Mouse (Mus musculus) heart, embryonic 16.5 days (tissue): ENCODE measurements around the gene Bhlha15. TPM values are rescaled to one million over a fixed set of nuclear protein-coding genes. Genes with fewer than 3 reads are reported as not detected.

ENCODE experiments used
- ATAC-seq: fragments of 200-750 bp; cut with Nextera tagmentation; replicated peaks from 2 replicates; pipeline ENCODE4 v1.8.0; 2017; ENCODE audit warnings: moderate number of reproducible peaks; ENCODE audit not compliant: insufficient read depth, low FRiP score; ENCODE audit errors: extremely low read depth
- H3K27ac ChIP-seq: fragments of 300-500 bp; sonication (generic); 2 replicates; pipeline ENCODE4 v1.5.1; 2014; ENCODE audit warnings: mild to moderate bottlenecking, low read length, control low read depth, moderate library complexity
- H3K27me3 ChIP-seq: fragments of 300-500 bp; sonication (generic); 2 replicates; pipeline ENCODE4 v1.6.1; 2014; ENCODE audit warnings: low read length, mixed read lengths; ENCODE audit not compliant: control insufficient read depth, insufficient read depth
- H3K36me3 ChIP-seq: fragments of 300-500 bp; sonication (generic); 2 replicates; pipeline ENCODE4 v1.6.1; 2014; ENCODE audit not compliant: control insufficient read depth, insufficient read depth
- H3K4me1 ChIP-seq: fragments of 300-500 bp; sonication (generic); 2 replicates; pipeline ENCODE4 v1.6.1; 2014; ENCODE audit warnings: low read length, mixed read lengths; ENCODE audit not compliant: control insufficient read depth, insufficient read depth
- H3K4me2 ChIP-seq: fragments of 300-500 bp; sonication (generic); 2 replicates; pipeline ENCODE4 v1.6.1; 2014; ENCODE audit warnings: low read depth, mild to moderate bottlenecking, control low read depth, low read length
- H3K4me3 ChIP-seq: fragments of 300-500 bp; sonication (generic); 2 replicates; pipeline ENCODE4 v1.5.1; 2014; ENCODE audit warnings: mild to moderate bottlenecking, control low read depth, low read length
- H3K9ac ChIP-seq: fragments of 300-500 bp; sonication (generic); 2 replicates; pipeline ENCODE4 v1.6.1; 2014; ENCODE audit warnings: low read length, control low read depth
- H3K9me3 ChIP-seq: fragments of 300-500 bp; sonication (generic); replicated peaks from 2 replicates; pipeline ENCODE4 v1.6.1; 2016; ENCODE audit warnings: low read length; ENCODE audit not compliant: control insufficient read depth
- WGBS: fragments of 180-500 bp; shearing (Covaris S2); extraction: QIAGEN DNeasy Blood & Tissue Kit; methylation state at CpG from one replicate; pipeline ENCODE4 v1.1.7; 2014; 5-methylcytosine and 5-hydroxymethylcytosine counted together
- polyA plus RNA-seq: library from polyadenylated mRNA; unstranded; fragments of >200 nt; fragmentation: Nextera tagmentation; extraction: Ambion mirVana; gene quantifications from 2 replicates; pipeline ENCODE4 v1.2.1, GENCODE M21; 2015

Bhlha15 gene
- polyA plus RNA-seq, 1 experiment from 2014 or later: 0.18 TPM

DNA sequence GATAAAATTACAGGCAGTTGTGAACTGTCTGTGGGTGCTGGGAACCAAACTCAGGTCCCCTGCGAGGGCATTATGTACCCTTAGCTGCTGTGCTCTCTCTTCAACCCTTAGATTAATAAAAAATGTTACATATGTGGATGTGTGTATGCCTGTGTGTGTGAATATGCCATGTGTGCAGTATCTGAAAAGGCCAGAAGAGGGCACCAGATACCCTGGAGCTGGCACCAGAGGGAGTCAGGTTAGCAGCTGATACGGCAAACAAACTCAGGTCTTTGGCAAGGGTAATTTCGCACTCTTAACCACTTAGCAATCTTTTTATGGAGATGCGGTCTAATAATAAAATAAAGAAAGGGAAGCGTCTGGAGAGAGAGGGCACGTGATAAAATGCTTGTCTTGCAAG, 12.3 kb downstream of the Bhlha15 start:
- no peak for ATAC-seq
- WGBS: 98% methylated on average over 6 of the region's 6 CpGs
- peaks cover 32% of the 10 kb centered on the region for H3K36me3 ChIP-seq

DNA sequence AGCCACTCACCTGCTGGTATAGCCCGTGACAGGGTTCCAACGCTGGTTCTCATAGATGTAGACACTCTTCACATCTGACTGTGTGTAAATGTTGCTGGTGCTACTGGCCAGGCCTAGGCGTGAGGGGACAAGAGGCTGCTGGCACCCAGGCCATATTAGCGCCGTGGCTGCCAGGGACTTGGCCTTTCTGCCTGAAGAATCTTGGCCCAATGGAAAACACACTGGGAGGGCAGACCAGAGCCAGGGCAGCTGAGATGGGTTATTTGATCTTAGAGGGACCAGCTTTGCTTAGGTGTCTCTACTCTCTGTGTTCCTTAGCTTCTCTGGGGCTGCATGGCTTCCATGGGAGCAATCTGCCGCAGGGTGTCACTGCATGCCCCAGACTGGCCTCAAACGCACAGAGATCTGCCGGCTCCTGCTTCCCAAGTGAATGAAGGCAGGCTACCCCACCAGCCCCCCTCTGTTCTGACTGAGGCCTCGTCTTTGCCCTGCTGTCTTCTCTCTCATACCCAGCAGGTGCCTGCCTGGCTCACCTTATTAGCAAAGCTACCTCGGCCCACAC, 13.4 kb downstream of the Bhlha15 start:
- Histone ChIP-seq H3K36me3 (peaks cover 36% of the 10 kb centered on the region), H3K27me3 (no peaks in the 10 kb centered on the region), H3K9me3 (0 out of 2 replicates have a peak, but pooled peaks cover 3% of the 10 kb centered on the region), H3K4me2 (no peak overlapping the region), H3K27ac (no peak overlapping the region), H3K4me1 (no peaks in the 10 kb centered on the region), H3K9ac (no peak overlapping the region), H3K4me3 (no peak overlapping the region)
- WGBS: 88% methylated on average over 10 of the region's 10 CpGs
- ATAC-seq: no peak

More for the DNA sequence above, 12.3 kb downstream of the Bhlha15 start:
- no peak overlapping the region for H3K4me3 ChIP-seq
- 0 out of 2 replicates have a peak, but pooled peaks cover 3% of the 10 kb centered on the region for H3K9me3 ChIP-seq
- no peak overlapping the region for H3K27ac ChIP-seq
- no peaks in the 10 kb centered on the region for H3K4me1 ChIP-seq
- no peak overlapping the region for H3K9ac ChIP-seq
- H3K27me3 ChIP-seq: no peaks in the 10 kb centered on the region
- H3K4me2 ChIP-seq: no peak overlapping the region

DNA sequence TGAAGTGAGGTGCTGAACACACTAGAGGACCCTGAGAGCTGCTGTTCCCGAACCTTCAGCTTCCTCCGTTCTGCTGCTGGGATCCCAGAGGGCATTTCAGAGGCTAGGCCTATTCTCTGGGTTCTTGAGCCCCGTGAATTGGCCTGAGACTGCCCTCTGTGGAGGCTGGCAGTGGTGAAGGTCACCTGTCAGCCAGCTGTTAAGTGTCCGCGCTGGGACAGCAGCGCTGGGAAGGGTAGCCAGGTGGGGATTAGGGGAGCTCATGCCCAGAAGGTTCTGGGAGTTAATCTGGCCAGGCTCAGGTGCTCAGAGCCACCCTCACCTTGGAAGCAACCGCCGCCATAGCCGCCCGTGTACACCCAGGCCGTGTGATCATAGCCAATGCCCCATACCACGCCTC, 14.2 kb downstream of the Bhlha15 start:
- ATAC-seq: no peak
- H3K4me3 ChIP-seq: no peak overlapping the region
- no peak overlapping the region for H3K9ac ChIP-seq
- H3K27ac ChIP-seq: no peak overlapping the region
- 0 out of 2 replicates have a peak, but pooled peaks cover 3% of the 10 kb centered on the region for H3K9me3 ChIP-seq
- 86% methylated on average over 12 of the region's 12 CpGs for whole genome bisulfite sequencing
- H3K4me1 ChIP-seq: no peaks in the 10 kb centered on the region
- H3K27me3 ChIP-seq: no peaks in the 10 kb centered on the region
- peaks cover 39% of the 10 kb centered on the region for H3K36me3 ChIP-seq
- no peak overlapping the region for H3K4me2 ChIP-seq

- no peak overlapping the region for H3K4me3 ChIP-seq
- H3K27me3 ChIP-seq: no peaks in the 10 kb centered on the region
- H3K27ac ChIP-seq: no peak overlapping the region
- H3K4me2 ChIP-seq: no peak overlapping the region
- no peak for ATAC-seq
- 0 out of 2 replicates have a peak, but pooled peaks cover 3% of the 10 kb centered on the region for H3K9me3 ChIP-seq
- WGBS: 84% methylated on average over 10 of the region's 10 CpGs
- no peak overlapping the region for H3K9ac ChIP-seq
- no peaks in the 10 kb centered on the region for H3K4me1 ChIP-seq
- peaks cover 45% of the 10 kb centered on the region for H3K36me3 ChIP-seq
Observed at GRCm38 (mm10) chr5:144204911-144205310, 14.8 kb downstream of the Bhlha15 start.

- 0 out of 2 replicates have a peak, but pooled peaks cover 3% of the 10 kb centered on the region for H3K9me3 ChIP-seq
- peaks cover 50% of the 10 kb centered on the region for H3K36me3 ChIP-seq
- no peak overlapping the region for H3K4me2 ChIP-seq
- H3K4me1 ChIP-seq: no peaks in the 10 kb centered on the region
- ATAC-seq: no peak
- no peak overlapping the region for H3K4me3 ChIP-seq
- no peaks in the 10 kb centered on the region for H3K27me3 ChIP-seq
- WGBS: 95% methylated on average over 15 of the region's 15 CpGs
- H3K27ac ChIP-seq: no peak overlapping the region
- H3K9ac ChIP-seq: no peak overlapping the region
Observed at GRCm38 (mm10) chr5:144206069-144206468, 16.0 kb downstream of the Bhlha15 start.

- peaks cover 52% of the 10 kb centered on the region for H3K36me3 ChIP-seq
- WGBS: 51% methylated on average over 11 of the region's 11 CpGs
- ATAC-seq: no peak
Observed at GRCm38 (mm10) chr5:144207478-144207877, 17.4 kb downstream of the Bhlha15 start.

DNA sequence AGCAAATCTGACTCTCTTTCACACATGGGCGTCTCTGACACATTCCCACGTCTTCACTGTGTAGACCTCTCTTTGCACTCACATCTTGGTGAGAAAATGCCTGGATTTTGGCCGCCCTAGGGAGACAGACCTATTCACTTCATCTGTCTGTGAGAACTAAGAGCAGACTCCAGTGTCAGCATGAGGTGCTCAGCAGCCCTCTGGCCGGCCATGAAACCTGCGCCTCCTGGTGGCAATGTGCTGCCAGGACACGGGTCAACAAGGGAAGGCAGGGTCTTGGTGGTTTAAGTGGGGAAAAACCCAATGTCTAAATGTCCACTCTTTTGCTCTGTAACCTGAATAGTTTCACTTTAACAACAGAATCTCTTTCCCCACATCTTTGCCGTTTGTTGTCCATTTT, 24.4 kb downstream of the Bhlha15 start:
- H3K9me3 ChIP-seq: no peaks in the 10 kb centered on the region
- H3K4me1 ChIP-seq: no peaks in the 10 kb centered on the region
- no peak overlapping the region for H3K4me2 ChIP-seq
- H3K9ac ChIP-seq: no peak overlapping the region
- no peak overlapping the region for H3K27ac ChIP-seq
- no peaks in the 10 kb centered on the region for H3K27me3 ChIP-seq
- H3K4me3 ChIP-seq: no peak overlapping the region
- no peak for ATAC-seq
- peaks cover 21% of the 10 kb centered on the region for H3K36me3 ChIP-seq
- WGBS: 27% methylated on average over 7 of the region's 7 CpGs

More at GRCm38 (mm10) chr5:144207478-144207877, 17.4 kb downstream of the Bhlha15 start:
- Histone ChIP-seq H3K27me3 (no peaks in the 10 kb centered on the region), H3K9me3 (0 out of 2 replicates have a peak, but pooled peaks cover under 1% of the 10 kb centered on the region), H3K4me3 (no peak overlapping the region), H3K4me2 (no peak overlapping the region), H3K27ac (no peak overlapping the region), H3K4me1 (no peaks in the 10 kb centered on the region), H3K9ac (no peak overlapping the region)

GRCm38 (mm10) chr5:144215992-144216391, 25.9 kb downstream of the Bhlha15 start:
- H3K27ac ChIP-seq: no peak overlapping the region
- no peak overlapping the region for H3K4me3 ChIP-seq
- H3K36me3 ChIP-seq: peaks cover 9% of the 10 kb centered on the region; the same call in 1 of the 2 replicates
- no peak overlapping the region for H3K4me2 ChIP-seq
- H3K4me1 ChIP-seq: no peaks in the 10 kb centered on the region
- no peak overlapping the region for H3K9ac ChIP-seq
- no peak; the same call in 1 of the 2 replicates for ATAC-seq
- 82% methylated on average over 2 of the region's 2 CpGs for WGBS
- no peaks in the 10 kb centered on the region for H3K9me3 ChIP-seq
- no peaks in the 10 kb centered on the region for H3K27me3 ChIP-seq

DNA sequence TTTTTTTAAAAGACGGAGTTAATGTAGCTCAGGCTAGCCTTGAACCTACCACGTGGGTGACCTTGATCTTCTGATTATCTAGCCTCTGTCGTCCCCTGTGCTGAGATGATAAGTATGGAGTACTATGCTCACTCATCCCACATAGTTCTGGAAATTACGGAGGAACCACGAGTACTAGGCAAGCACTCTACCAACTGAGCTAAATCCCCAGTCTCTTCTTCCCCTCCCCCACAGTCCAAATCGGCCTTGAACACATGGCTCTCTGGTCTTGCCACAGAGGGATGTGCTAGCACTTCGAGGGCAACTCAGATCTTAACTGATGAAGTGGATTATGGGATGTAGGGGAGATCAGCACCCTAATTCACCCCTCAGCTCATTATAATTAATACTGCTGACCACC, 28.0 kb downstream of the Bhlha15 start:
- 83% methylated on average over 7 of the region's 7 CpGs for WGBS
- H3K27me3 ChIP-seq: no peaks in the 10 kb centered on the region
- H3K4me3 ChIP-seq: no peak overlapping the region
- peaks cover 17% of the 10 kb centered on the region for H3K4me1 ChIP-seq
- H3K4me2 ChIP-seq: no peak overlapping the region
- H3K9ac ChIP-seq: no peak overlapping the region
- H3K9me3 ChIP-seq: no peaks in the 10 kb centered on the region
- H3K36me3 ChIP-seq: peaks cover 4% of the 10 kb centered on the region; the same call in 1 of the 2 replicates
- no peak overlapping the region for H3K27ac ChIP-seq
- ATAC-seq: no peak
